Mouse (Mus musculus): ENCODE data around the gene Orm1. TPM values are rescaled to one million over a fixed set of nuclear protein-coding genes. Genes with fewer than 3 reads are reported as not detected.
A peak's percentile ranks its signal among the peaks of the same experiment; 100 is the strongest.

Orm1 gene
- polyA plus RNA-seq, 1 experiment = not detected

- TF ChIP-seq MYOD1 (IDR thresholded peaks at IDR 0.05; ENCODE audit: control insufficient read depth in 1 of 3, insufficient read length in 2 of 3, low read depth in 2 of 3) = peak in 1 of 3 experiments; percentile 43
- TF ChIP-seq USF1 (IDR thresholded peaks at IDR 0.05; ENCODE audit: low read depth) = no peak
- H3K36me3 ChIP-seq (ENCODE audit: control insufficient read depth, insufficient read depth) = no peaks in the 10 kb centered on the region
These were observed 41.7 kb upstream of the Orm1 start for GRCm38 (mm10) chr4:63302641-63303040.

GRCm38 (mm10) chr4:63307175-63308062 is 36.9 kb upstream of the Orm1 start:
- no peak overlapping the region for H3ac ChIP-seq (ENCODE audit: control insufficient read depth, insufficient read length)
- H3K79me2 ChIP-seq (ENCODE audit: control insufficient read depth, insufficient read depth) = no peaks in the 10 kb centered on the region
- no peaks in the 10 kb centered on the region for H3K36me3 ChIP-seq (ENCODE audit: control insufficient read depth, insufficient read depth)
- H3K27me3 ChIP-seq (ENCODE audit: control insufficient read depth, insufficient read depth, insufficient read length) = peaks cover 26% of the 10 kb centered on the region
- no peak overlapping the region for H3K4me2 ChIP-seq (ENCODE audit: low read depth)
- H3K4me3 ChIP-seq = no peak overlapping the region
- no peak for TF ChIP-seq MYOD1 (IDR thresholded peaks at IDR 0.05; ENCODE audit: control insufficient read depth in 1 of 3, insufficient read length in 2 of 3, low read depth in 2 of 3)
- no peak for TF ChIP-seq POLR2AphosphoS2 (IDR thresholded peaks at IDR 0.05; ENCODE audit: insufficient read length, low read depth)
- no peak for TF ChIP-seq TCF12 (IDR thresholded peaks at IDR 0.05; ENCODE audit: insufficient read depth, poor library complexity, severe bottlenecking)
- no peak for TF ChIP-seq E2F4 (IDR thresholded peaks at IDR 0.05; ENCODE audit: insufficient read depth)
- TF ChIP-seq MAX (IDR thresholded peaks at IDR 0.05; ENCODE audit: low read depth) = no peak

More at GRCm38 (mm10) chr4:63302641-63303040, 41.7 kb upstream of the Orm1 start:
- H3K27me3 ChIP-seq (ENCODE audit: control insufficient read depth, insufficient read depth, insufficient read length) = peaks cover 44% of the 10 kb centered on the region
- no peaks in the 10 kb centered on the region for H3K79me2 ChIP-seq (ENCODE audit: control insufficient read depth, insufficient read depth)
- H3ac ChIP-seq (ENCODE audit: control insufficient read depth, insufficient read length) = no peak overlapping the region
- no peak overlapping the region for H3K4me3 ChIP-seq
- H3K4me2 ChIP-seq (ENCODE audit: low read depth) = no peak overlapping the region

DNA sequence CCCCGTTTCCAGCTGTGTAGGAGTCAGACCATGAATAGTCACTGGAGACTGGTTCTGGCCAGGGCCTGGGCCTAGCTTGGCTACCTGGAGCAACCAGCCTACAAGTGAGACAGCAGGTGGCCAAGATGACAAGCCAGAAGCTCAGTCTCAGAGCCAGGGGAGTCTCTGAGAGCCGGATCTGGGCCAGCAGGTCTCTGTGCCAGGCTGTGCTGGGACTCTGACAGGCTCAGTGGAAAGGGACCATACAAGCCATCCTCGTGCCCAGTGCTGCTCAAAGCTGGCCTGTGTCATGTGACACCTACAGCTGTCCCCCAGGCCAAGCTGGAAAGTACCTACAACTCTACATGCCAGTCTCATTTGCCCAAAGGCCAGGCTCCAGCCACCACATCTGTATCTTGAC is 36.0 kb upstream of the Orm1 start:
- no peak overlapping the region for H3ac ChIP-seq (ENCODE audit: control insufficient read depth, insufficient read length)
- peaks cover 33% of the 10 kb centered on the region for H3K27me3 ChIP-seq (ENCODE audit: control insufficient read depth, insufficient read depth, insufficient read length)
- H3K36me3 ChIP-seq (ENCODE audit: control insufficient read depth, insufficient read depth) = no peaks in the 10 kb centered on the region
- no peak overlapping the region for H3K4me3 ChIP-seq
- no peak for TF ChIP-seq CEBPB (IDR thresholded peaks at IDR 0.05; ENCODE audit: insufficient read depth, poor library complexity, severe bottlenecking)
- no peak for TF ChIP-seq MYOD1 (IDR thresholded peaks at IDR 0.05; ENCODE audit: control insufficient read depth in 1 of 3, insufficient read length in 2 of 3, low read depth in 2 of 3)
- TF ChIP-seq POLR2A (IDR thresholded peaks at IDR 0.05; ENCODE audit: insufficient read length, low read depth) = no peak
- TF ChIP-seq E2F4 (IDR thresholded peaks at IDR 0.05; ENCODE audit: insufficient read depth) = no peak
- TF ChIP-seq SRF (IDR thresholded peaks at IDR 0.05; ENCODE audit: control insufficient read depth, insufficient read length, low read depth) = no peak
- no peak for TF ChIP-seq TCF3 (IDR thresholded peaks at IDR 0.05; ENCODE audit: insufficient read length, low read depth)
- no peak for TF ChIP-seq TCF12 (IDR thresholded peaks at IDR 0.05; ENCODE audit: insufficient read depth, poor library complexity, severe bottlenecking)
- TF ChIP-seq USF1 (IDR thresholded peaks at IDR 0.05; ENCODE audit: low read depth) = no peak
- no peak for TF ChIP-seq MYOG (IDR thresholded peaks at IDR 0.05; ENCODE audit: control insufficient read depth in 1 of 3, insufficient read depth in 1 of 3, insufficient read length in 2 of 3, low read depth in 2 of 3)
- no peak for TF ChIP-seq REST (IDR thresholded peaks at IDR 0.05; ENCODE audit: insufficient read depth, insufficient read length)
- TF ChIP-seq MAX (IDR thresholded peaks at IDR 0.05; ENCODE audit: low read depth) = no peak
- TF ChIP-seq POLR2AphosphoS2 (IDR thresholded peaks at IDR 0.05; ENCODE audit: insufficient read length, low read depth) = no peak
- H3K79me2 ChIP-seq (ENCODE audit: control insufficient read depth, insufficient read depth) = no peaks in the 10 kb centered on the region
- H3K4me2 ChIP-seq (ENCODE audit: low read depth) = no peak overlapping the region

- Histone ChIP-seq H3K4me2 (ENCODE audit: low read depth) (peak overlapping the region; percentile 53), H3K36me3 (ENCODE audit: control insufficient read depth, insufficient read depth) (no peaks in the 10 kb centered on the region), H3K27me3 (ENCODE audit: control insufficient read depth, insufficient read depth, insufficient read length) (peaks cover 20% of the 10 kb centered on the region), H3K79me2 (ENCODE audit: control insufficient read depth, insufficient read depth) (no peaks in the 10 kb centered on the region), H3K4me3 (no peak overlapping the region), H3ac (ENCODE audit: control insufficient read depth, insufficient read length) (no peak overlapping the region)
- TF ChIP-seq TCF12 (IDR thresholded peaks at IDR 0.05; ENCODE audit: insufficient read depth, poor library complexity, severe bottlenecking) = no peak
- TF ChIP-seq REST (IDR thresholded peaks at IDR 0.05; ENCODE audit: insufficient read depth, insufficient read length) = no peak
- no peak for TF ChIP-seq MAX (IDR thresholded peaks at IDR 0.05; ENCODE audit: low read depth)
- TF ChIP-seq USF1 (IDR thresholded peaks at IDR 0.05; ENCODE audit: low read depth) = no peak
- TF ChIP-seq SRF (IDR thresholded peaks at IDR 0.05; ENCODE audit: control insufficient read depth, insufficient read length, low read depth) = no peak
- TF ChIP-seq POLR2AphosphoS2 (IDR thresholded peaks at IDR 0.05; ENCODE audit: insufficient read length, low read depth) = no peak
- no peak for TF ChIP-seq TCF3 (IDR thresholded peaks at IDR 0.05; ENCODE audit: insufficient read length, low read depth)
- peak in 1 of 3 experiments; percentile 23 for TF ChIP-seq MYOD1 (IDR thresholded peaks at IDR 0.05; ENCODE audit: control insufficient read depth in 1 of 3, insufficient read length in 2 of 3, low read depth in 2 of 3)
- no peak for TF ChIP-seq CEBPB (IDR thresholded peaks at IDR 0.05; ENCODE audit: insufficient read depth, poor library complexity, severe bottlenecking)
- no peak for TF ChIP-seq POLR2A (IDR thresholded peaks at IDR 0.05; ENCODE audit: insufficient read length, low read depth)
- peak in 1 of 3 experiments; percentile 1 for TF ChIP-seq MYOG (IDR thresholded peaks at IDR 0.05; ENCODE audit: control insufficient read depth in 1 of 3, insufficient read depth in 1 of 3, insufficient read length in 2 of 3, low read depth in 2 of 3)
These were observed 34.0 kb upstream of the Orm1 start for GRCm38 (mm10) chr4:63310247-63310855.

DNA sequence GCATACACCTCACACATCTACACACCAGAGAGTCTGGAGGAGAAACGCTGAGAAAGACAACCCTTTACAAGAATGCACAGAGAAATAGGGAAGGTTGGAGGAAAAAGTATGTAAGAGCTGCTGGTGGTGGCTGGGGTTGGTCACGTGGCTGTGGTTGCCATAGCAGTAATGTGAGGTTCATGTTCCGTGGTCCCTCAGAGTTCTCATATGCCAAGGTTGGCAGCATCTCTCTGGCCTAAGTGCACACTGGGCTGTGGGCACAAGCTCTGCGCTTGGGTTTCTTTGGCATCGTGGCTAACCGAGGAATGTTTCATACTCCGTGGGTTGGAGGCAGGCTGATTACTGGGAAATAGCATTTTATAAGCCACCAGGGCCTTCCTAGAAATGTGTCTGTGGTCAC is 32.9 kb upstream of the Orm1 start:
- TF ChIP-seq REST (IDR thresholded peaks at IDR 0.05; ENCODE audit: insufficient read depth, insufficient read length) = no peak
- TF ChIP-seq USF1 (IDR thresholded peaks at IDR 0.05; ENCODE audit: low read depth) = peak; percentile 87
- no peaks in the 10 kb centered on the region for H3K36me3 ChIP-seq (ENCODE audit: control insufficient read depth, insufficient read depth)

More for the DNA sequence above, 32.9 kb upstream of the Orm1 start:
- H3K79me2 ChIP-seq (ENCODE audit: control insufficient read depth, insufficient read depth) = no peaks in the 10 kb centered on the region
- peak overlapping the region; percentile 53 for H3K4me2 ChIP-seq (ENCODE audit: low read depth)
- no peak overlapping the region for H3ac ChIP-seq (ENCODE audit: control insufficient read depth, insufficient read length)
- H3K4me3 ChIP-seq = no peak overlapping the region
- peaks cover 20% of the 10 kb centered on the region for H3K27me3 ChIP-seq (ENCODE audit: control insufficient read depth, insufficient read depth, insufficient read length)

All from myocyte (in vitro differentiated cells).